Mouse (Mus musculus): Measurements from ENCODE around the gene Cmtm4. TPM values are rescaled to one million over a fixed set of nuclear protein-coding genes. Genes with fewer than 3 reads are reported as not detected.

Gene Cmtm4
- total and polyA plus RNA-seq, 2 experiments from 2014 or later, result 2.7 to 39.8 TPM

- ATAC-seq (ENCODE audit: low FRiP score) (no peak), DNase-seq (ENCODE audit: low spot score) (no peak)
- H3K9ac ChIP-seq (replicated peaks; ENCODE audit: low read length, poor library complexity, severe bottlenecking), result no peak overlapping the region
- H3K4me1 ChIP-seq (ENCODE audit: insufficient read depth, low read length), result no peaks in the 10 kb centered on the region
- H3K4me2 ChIP-seq (ENCODE audit: low read depth, low read length, poor library complexity, severe bottlenecking), result no peak overlapping the region
- no peak overlapping the region for H3K27ac ChIP-seq (ENCODE audit: low read depth, low read length)
- H3K36me3 ChIP-seq (ENCODE audit: insufficient read depth, low read length), result no peaks in the 10 kb centered on the region
- no peaks in the 10 kb centered on the region for H3K9me3 ChIP-seq (ENCODE audit: low read length)
- H3K4me3 ChIP-seq (ENCODE audit: low read depth, low read length), result no peak overlapping the region
- H3K27me3 ChIP-seq (ENCODE audit: insufficient read depth, low read length), result no peaks in the 10 kb centered on the region
- 86% methylated on average over 7 of the region's 7 CpGs for whole genome bisulfite sequencing
- TF ChIP-seq CTCF (IDR thresholded peaks at IDR 0.05), result no peak
Observed at GRCm38 (mm10) chr8:104408328-104409110, 12.9 kb upstream of the Cmtm4 start.

DNA sequence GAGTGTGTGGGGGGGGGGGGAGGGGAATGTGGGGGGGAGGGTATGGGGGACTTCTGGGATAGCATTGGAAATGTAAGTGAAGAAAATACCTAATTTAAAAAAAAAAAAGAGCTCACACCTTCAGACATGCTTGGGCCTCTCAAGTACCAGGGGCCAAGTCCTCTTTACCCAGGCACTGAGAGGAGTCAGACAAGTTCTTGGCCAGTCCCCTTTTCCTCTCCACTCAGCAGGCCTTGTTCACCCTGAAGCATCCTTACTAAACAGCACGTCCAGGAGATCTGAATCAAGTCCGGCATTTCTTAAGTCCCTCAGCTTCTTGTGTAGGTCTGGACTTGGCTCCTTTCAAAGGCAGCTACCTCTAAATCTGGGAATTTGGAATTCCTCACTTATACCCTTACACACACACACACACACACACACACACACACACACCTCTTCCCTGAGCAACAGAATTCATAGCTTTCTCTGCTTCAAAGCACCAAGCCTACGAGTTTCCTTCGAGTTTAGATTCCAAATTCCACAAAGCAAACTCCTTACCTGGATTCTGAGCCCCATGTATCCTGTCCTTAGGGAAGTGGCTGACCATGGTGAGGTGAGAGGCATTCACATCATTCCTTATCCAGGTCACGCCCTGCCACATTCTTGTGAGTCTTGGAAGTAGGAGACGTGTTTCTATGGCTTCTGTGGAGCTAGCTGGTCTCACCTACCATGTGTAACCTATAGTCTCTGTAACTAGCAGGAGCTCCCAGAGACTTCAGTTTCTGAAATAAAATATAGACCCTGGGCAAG is 10.9 kb upstream of the Cmtm4 start:
- no peak for ATAC-seq (ENCODE audit: low FRiP score)

GRCm38 (mm10) chr8:104405430-104406187 is 10.0 kb upstream of the Cmtm4 start:
- WGBS, result 75% methylated on average over 15 of the region's 15 CpGs
- H3K27ac ChIP-seq (ENCODE audit: low read depth, low read length), result no peak overlapping the region
- ATAC-seq (ENCODE audit: low FRiP score), result no peak

More for the DNA sequence above, 10.9 kb upstream of the Cmtm4 start:
- no peaks in the 10 kb centered on the region for H3K9me3 ChIP-seq (ENCODE audit: low read length)
- WGBS, result 84% methylated on average over 6 of the region's 6 CpGs
- no peak for TF ChIP-seq CTCF (IDR thresholded peaks at IDR 0.05)
- no peak overlapping the region for H3K4me3 ChIP-seq (ENCODE audit: low read depth, low read length)
- DNase-seq (ENCODE audit: low spot score), result no peak
- H3K27me3 ChIP-seq (ENCODE audit: insufficient read depth, low read length), result no peaks in the 10 kb centered on the region
- no peak overlapping the region for H3K9ac ChIP-seq (replicated peaks; ENCODE audit: low read length, poor library complexity, severe bottlenecking)
- H3K27ac ChIP-seq (ENCODE audit: low read depth, low read length), result no peak overlapping the region
- no peak overlapping the region for H3K4me2 ChIP-seq (ENCODE audit: low read depth, low read length, poor library complexity, severe bottlenecking)
- no peaks in the 10 kb centered on the region for H3K36me3 ChIP-seq (ENCODE audit: insufficient read depth, low read length)
- H3K4me1 ChIP-seq (ENCODE audit: insufficient read depth, low read length), result no peaks in the 10 kb centered on the region

DNA sequence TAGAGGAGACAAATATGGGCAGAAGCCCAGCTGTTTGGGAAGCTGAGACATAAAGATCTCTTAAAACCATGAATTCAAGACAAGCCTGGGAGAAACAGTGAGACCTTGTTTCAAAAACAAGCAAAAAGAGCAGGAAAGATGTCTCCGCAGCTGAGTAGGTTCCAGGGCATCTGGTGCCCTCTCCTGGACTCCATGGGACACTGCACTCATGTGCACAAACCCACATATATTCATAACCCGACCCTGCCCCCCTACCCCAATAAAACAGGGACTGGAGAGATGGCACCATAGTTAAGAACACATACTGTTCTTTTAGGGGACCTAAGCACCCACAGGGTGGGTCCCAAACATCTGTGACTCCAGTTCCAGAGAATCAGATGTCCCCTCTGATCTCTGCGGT is 8.0 kb upstream of the Cmtm4 start:
- Histone ChIP-seq H3K4me3 (ENCODE audit: low read depth, low read length) (no peak overlapping the region), H3K4me1 (ENCODE audit: insufficient read depth, low read length) (no peaks in the 10 kb centered on the region), H3K4me2 (ENCODE audit: low read depth, low read length, poor library complexity, severe bottlenecking) (no peak overlapping the region), H3K36me3 (ENCODE audit: insufficient read depth, low read length) (no peaks in the 10 kb centered on the region), H3K9ac (replicated peaks; ENCODE audit: low read length, poor library complexity, severe bottlenecking) (no peak overlapping the region), H3K27me3 (ENCODE audit: insufficient read depth, low read length) (no peaks in the 10 kb centered on the region), H3K9me3 (ENCODE audit: low read length) (no peaks in the 10 kb centered on the region), H3K27ac (ENCODE audit: low read depth, low read length) (no peak overlapping the region)
- no peak for ATAC-seq (ENCODE audit: low FRiP score)
- no peak for DNase-seq (ENCODE audit: low spot score)
- TF ChIP-seq CTCF (IDR thresholded peaks at IDR 0.05), result peak; percentile 53
- 71% methylated on average over 3 of the region's 3 CpGs for WGBS

More at GRCm38 (mm10) chr8:104405430-104406187, 10.0 kb upstream of the Cmtm4 start:
- peak; percentile 19 for DNase-seq (ENCODE audit: low spot score)
- Histone ChIP-seq H3K4me3 (ENCODE audit: low read depth, low read length) (no peak overlapping the region), H3K4me1 (ENCODE audit: insufficient read depth, low read length) (no peaks in the 10 kb centered on the region), H3K36me3 (ENCODE audit: insufficient read depth, low read length) (no peaks in the 10 kb centered on the region), H3K4me2 (ENCODE audit: low read depth, low read length, poor library complexity, severe bottlenecking) (no peak overlapping the region), H3K27me3 (ENCODE audit: insufficient read depth, low read length) (no peaks in the 10 kb centered on the region), H3K9ac (replicated peaks; ENCODE audit: low read length, poor library complexity, severe bottlenecking) (no peak overlapping the region), H3K9me3 (ENCODE audit: low read length) (no peaks in the 10 kb centered on the region)
- TF ChIP-seq CTCF (IDR thresholded peaks at IDR 0.05), result no peak

DNA sequence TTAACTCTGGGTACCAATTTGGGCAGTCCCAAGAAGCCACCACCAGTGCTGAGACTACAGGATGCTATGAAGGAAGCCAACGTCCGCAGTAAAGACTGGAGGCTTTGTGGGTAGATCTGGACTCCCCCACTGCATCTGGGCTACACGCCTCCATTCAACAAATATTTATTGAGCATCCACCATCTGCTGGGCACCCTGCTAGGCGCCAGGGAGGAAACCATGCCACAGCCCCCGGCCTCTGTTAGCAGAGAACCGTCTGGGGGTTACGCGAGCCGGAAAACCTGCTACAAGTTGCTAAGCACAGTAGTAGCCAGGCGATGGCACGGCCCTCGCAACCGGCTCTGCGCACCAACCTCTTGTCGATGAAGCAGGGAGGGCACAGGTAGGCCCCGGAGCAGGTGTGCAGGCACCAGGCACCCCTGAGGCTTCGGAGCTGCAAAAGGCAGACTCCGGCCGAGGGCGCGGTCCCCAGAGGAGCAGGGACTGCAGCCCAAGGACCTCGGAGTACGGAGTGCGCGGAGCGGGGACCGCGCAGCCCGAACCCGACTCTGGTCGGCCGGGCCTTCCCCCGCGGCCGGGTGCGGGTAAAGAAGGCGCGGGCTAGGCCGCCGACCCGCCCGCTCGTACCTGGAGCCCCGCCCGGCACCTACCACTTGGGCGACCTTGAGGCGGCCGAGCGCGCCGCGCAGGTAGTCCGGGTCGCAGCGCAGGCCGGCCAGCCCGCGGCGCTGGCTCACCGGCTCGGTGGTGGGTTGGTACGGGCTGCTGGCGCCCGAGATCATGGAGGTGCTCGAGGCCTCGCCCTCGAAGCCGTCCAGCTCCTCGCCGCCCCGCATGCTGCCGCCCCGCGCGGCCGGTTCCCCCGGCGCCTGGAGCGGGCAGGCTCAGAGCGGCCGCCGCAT is 555 bp downstream of the Cmtm4 start:
- Histone ChIP-seq H3K4me3 (ENCODE audit: low read depth, low read length) (peak overlapping the region; percentile 92), H3K36me3 (ENCODE audit: insufficient read depth, low read length) (no peaks in the 10 kb centered on the region), H3K27ac (ENCODE audit: low read depth, low read length) (peak overlapping the region; percentile 78), H3K27me3 (ENCODE audit: insufficient read depth, low read length) (no peaks in the 10 kb centered on the region), H3K9ac (replicated peaks; ENCODE audit: low read length, poor library complexity, severe bottlenecking) (peak overlapping the region; percentile 96), H3K4me2 (ENCODE audit: low read depth, low read length, poor library complexity, severe bottlenecking) (peak overlapping the region; percentile 84), H3K9me3 (ENCODE audit: low read length) (no peaks in the 10 kb centered on the region), H3K4me1 (ENCODE audit: insufficient read depth, low read length) (peaks cover 3% of the 10 kb centered on the region; the same call in 1 of the 2 replicates)
- no peak for TF ChIP-seq CTCF (IDR thresholded peaks at IDR 0.05)
- under 1% methylated on average over 57 of the region's 82 CpGs for WGBS
- ATAC-seq (ENCODE audit: low FRiP score) (peak; percentile 80), DNase-seq (ENCODE audit: low spot score) (peak; percentile 60)
